Mouse (Mus musculus): ENCODE data around the gene Slc6a16.

Slc6a16 gene

GRCm38 (mm10) chr7:45313495-45313894, 72.6 kb downstream of the Slc6a16 start:
- no peak for DNase-seq

- DNase-seq = no peak
Measured at GRCm38 (mm10) chr7:45315182-45315701, 74.4 kb downstream of the Slc6a16 start.

DNA sequence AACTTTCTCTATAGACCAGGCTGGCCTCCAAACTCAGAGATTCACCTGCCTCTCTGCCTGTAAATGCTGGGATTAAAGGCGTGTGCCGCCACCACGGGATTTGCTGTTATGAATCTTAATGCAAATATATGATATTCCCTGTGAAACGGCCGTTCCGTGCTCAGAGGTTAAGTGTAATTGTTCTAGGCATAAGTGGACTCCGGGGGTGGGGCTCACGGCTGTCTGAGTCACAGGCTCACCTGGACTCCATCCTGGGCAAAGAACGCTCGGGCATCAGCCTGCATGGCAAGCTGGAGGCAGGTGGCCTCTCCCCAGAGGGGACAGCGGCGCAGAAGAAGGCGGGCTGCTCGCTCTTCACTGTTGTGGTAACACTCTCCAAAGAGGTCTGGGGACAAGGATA, 75.7 kb downstream of the Slc6a16 start:
- no peak for DNase-seq

DNA sequence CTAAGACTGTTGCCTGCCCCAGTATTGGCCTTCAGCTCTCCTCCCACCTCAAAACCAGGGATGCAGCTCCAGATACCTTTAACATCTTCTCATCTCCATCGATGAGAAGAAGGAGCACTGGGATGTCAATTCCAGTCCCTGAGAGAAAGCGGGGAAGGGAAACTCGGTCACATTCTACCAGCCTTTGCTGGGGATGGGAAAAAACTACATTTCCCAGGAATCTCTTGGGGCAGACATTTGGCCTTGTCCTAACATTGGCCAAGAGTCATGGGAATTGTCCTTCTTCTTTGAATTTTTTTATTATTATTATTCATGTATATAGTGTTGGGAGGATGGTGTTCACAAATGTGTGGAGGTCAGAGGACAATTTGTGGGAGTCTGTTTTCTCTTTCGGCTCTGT, 81.4 kb downstream of the Slc6a16 start:
- DNase-seq = no peak

Data from heart, adult 11 months (tissue).